Mouse (Mus musculus) urinary bladder, postnatal 4 days (tissue): ENCODE results near the gene Itga4.

Experiments
- DNase-seq, 2 experiments: peaks; one replicate each; pipeline ENCODE4 v3.0.0; 2021 to 2022; ENCODE audit warnings: low spot score in 2 of 2

The Itga4 gene

DNA sequence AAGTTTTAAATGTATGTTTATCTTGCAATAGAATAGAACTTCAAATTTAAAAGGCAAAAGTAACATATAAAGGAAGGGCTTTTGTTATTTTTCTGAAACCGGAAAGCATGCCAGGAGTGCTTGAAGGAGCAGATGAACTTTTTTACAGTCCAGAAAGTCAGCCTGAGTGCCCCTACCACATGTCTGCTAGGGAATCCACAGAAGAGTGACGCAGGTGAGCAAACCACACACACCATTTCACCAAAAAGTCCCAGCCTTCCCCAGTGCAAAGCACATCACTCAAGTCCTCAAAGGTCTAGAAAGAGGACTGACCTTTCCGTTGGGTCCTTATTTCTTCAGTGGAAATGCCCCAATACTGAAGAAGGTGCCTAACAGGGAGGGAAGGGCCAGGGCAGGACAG is 11.3 kb downstream of the Itga4 start:
- no peak for DNase-seq

DNA sequence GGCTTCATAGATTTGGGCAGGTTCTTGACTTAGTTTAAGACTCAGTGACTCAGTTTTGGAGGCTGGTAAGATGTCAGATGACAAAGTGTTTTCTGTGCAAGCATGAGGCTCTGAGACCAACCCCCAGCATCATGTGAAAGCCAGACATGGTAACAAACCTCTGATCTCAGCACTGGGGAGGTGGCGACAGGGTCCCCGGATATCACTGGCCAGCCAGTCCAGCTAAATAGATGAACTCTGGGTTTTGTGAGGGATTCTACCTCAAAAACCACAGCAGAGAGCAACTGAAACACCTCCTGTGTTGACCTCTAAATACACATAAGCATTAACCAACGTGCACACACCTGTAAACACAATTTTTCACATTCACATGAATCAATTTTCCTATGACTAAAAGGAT is 12.0 kb downstream of the Itga4 start:
- no peak for DNase-seq

- DNase-seq: no peak
Observed at GRCm38 (mm10) chr2:79268863-79269262, 13.6 kb downstream of the Itga4 start.

- DNase-seq: no peak
Observed at GRCm38 (mm10) chr2:79270034-79270535, 14.9 kb downstream of the Itga4 start.

DNA sequence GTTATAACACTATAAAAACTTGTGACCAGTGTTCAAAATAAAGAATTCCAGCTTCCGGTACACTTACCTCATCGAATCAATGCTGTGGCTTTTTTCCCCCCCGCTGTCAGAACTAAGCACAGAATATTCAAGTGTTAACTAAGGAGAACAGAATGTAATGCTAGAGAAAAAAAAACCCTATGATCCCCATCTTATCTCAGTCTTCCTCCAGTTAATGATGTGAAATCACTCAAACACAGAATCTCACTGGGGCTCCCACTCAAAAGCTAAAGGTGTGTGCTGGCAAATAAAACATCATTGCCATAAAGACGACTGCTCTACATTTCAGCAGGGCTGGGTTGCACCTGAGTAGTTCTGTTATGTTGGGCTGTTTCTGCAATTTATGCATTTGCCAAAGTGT is 16.6 kb downstream of the Itga4 start:
- DNase-seq: no peak

DNA sequence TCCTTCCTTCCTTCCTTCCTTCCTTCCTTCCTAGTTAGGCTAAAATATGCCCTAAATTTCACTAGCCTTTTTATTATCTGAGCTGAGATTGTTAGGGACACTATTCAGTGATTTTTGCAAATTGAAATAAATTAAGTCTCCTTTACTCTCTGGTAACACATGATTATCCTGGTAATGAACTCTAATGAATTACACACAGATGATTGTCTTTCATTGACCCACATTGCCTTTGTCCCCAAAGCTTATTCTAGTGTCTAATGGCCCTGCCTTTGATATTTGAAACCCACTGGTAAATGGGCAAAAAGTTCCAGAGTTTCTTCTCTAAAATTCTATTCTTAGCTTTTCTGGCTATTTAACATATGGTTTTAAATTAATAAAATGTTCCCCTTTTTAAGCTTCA is 23.4 kb downstream of the Itga4 start:
- DNase-seq: no peak

- no peak for DNase-seq
Observed at GRCm38 (mm10) chr2:79284206-79284605, 29.0 kb downstream of the Itga4 start.

- DNase-seq: no peak
Observed at GRCm38 (mm10) chr2:79290149-79290548, 34.9 kb downstream of the Itga4 start.

- DNase-seq: no peak
Observed at GRCm38 (mm10) chr2:79291922-79292321, 36.7 kb downstream of the Itga4 start.

GRCm38 (mm10) chr2:79292431-79292830 is 37.2 kb downstream of the Itga4 start:
- no peak for DNase-seq

DNA sequence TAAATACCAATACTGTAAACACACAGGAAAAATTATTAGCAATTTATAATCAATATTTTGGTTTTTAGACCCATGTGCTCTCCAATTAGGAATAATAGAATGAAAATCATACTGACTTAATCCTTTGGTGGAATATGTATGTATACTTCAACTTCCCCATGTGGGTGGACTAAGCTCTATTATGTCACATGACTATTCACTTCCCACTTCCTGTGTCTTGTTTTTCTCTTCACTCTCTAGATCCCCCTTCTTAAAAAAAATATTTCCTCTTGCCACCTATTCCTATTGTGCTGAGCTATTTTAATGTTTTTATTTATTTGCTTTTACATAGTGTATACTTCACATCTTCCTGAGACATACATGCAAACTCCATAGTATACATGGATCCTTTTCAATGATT is 47.2 kb downstream of the Itga4 start:
- DNase-seq: no peak

GRCm38 (mm10) chr2:79307549-79307948 is 52.3 kb downstream of the Itga4 start:
- no peak for DNase-seq

- DNase-seq: no peak
Observed at GRCm38 (mm10) chr2:79309454-79310118, 54.4 kb downstream of the Itga4 start.

DNA sequence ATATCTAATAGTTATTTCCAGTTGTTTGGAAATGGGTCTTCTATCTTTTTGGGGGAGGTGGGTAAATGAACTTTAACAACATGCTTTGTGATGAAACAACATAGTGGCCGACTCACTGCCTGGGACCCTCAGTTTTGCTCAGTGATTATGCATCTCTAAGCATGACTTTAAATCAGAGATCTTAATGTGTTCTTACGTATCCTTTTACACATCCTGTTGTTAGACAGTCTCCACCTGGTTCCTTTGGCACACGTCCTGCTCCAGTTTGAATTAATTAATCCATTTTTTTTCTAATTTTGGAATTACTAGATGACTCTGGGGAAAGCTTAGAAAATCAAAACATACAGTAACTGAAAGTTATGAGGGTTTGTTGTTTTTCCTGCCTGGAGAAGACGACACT is 57.3 kb downstream of the Itga4 start:
- DNase-seq: no peak

DNA sequence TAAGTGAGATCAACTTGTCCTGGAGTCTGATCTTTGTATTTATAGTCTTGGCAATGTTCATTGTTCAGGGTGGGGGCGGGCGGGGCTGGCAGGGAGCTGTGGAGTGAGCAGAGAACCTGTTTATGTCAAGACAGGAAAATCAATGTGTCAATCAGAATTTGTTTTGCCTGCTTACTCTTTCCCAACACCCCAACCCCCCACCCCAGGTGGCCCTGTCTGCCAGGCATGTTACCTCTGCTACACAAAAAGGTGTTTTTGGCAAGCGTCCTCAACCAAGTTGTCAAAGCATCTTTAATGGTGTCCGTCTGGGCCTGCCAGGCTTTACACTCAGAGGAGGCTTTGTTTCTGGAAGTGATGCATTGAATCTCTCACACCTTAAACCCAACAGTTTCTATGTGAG is 59.9 kb downstream of the Itga4 start:
- DNase-seq: no peak

DNA sequence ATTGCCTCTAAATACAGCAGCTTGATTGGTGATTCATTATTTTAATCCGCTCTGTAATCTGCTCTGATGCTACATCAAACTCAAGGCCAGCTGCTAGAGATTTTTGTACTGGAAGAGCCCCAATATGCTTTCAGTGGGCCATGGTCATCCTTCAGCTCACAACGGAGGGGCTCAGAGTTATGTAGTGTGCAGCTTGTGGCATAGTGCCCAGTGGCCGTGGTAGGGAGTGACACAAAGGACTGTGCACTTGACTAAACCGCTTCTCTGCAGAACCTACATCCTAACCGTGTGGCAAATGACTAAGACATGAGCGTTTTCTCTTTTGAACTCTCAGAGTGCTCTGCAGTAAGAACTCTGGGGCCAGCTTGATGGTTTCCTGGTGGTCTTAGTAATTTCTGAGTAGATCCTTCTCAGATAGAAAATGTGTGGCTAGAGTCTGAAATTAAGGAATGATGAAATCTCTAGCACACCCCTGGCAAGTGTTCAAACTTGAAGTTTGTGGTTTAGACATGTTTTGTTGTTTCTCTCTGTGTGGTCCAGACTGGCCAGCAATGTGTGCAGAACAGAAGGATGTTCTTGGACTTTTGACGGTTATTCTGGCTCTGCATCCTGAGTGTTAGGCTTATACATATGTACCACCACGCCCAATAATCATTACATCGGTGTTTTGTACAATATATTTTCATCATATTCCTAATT is 61.1 kb downstream of the Itga4 start:
- no peak for DNase-seq

DNA sequence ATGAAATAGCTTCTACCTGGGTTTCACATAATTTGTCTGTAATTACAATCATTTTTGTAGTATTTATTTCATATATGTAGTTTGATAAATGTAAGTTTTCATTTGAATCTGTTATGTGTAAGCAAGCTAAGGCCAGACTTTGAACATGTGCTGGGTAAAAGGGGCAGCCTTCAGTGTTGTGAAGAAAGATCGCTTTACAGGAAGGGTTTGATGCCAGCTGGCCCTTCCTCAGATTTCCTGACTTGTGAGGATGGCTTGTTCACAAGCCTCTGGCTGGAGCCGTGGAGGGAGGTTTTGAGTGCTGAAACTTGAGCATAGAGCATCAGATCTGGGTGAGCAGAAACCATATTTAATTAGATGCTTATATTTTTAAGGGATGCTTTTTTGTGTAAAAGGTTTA is 72.9 kb downstream of the Itga4 start:
- DNase-seq: no peak

- no peak for DNase-seq
Observed at GRCm38 (mm10) chr2:79334661-79335060, 79.4 kb downstream of the Itga4 start.

- DNase-seq: no peak
Observed at GRCm38 (mm10) chr2:79336141-79336540, 80.9 kb downstream of the Itga4 start.

DNA sequence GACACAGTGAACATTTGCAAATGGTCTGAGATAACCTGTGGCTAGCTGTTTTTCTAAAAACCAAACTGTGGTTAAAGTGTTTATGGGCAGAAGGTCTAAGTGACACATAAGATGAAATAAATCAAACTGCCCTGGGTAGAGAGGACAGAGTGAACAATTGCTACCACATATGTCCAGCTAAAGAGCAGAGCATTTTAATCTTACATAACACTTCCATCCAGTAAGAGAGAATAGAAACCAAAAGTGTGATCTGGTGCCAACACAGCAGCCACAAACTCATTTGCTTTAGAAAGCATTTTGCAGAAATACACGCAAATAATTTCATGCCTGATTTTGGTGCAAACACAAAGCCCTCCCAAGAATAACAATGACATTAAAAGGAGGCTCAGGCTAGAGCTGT is 83.8 kb downstream of the Itga4 start:
- DNase-seq: no peak

DNA sequence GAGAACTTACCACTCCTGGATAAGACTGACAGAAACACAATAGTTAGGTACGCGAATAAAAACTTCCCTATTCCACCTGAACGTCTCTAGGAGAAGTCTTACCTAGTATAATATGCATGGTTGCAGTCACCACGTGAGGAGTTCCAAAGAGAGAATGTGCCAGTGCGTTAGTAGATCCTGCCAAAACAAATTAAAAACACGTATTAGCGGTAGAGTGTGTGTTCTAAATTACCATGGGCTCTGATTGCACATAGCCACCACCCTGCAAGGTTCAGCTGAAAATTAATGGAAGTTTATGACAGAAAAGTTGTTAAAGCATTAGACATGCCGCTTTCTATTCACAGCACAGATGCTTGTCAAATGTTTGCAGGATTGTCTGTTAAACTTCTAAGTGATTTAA is 87.9 kb downstream of the Itga4 start:
- no peak for DNase-seq

GRCm38 (mm10) chr2:79351179-79352099 is 96.2 kb downstream of the Itga4 start:
- no peak for DNase-seq
